Mouse (Mus musculus): ENCODE data around the gene Tmed2. TPM values are rescaled to one million over a fixed set of nuclear protein-coding genes. Genes with fewer than 3 reads are reported as not detected.

Tmed2 gene
- polyA plus RNA-seq, 1 experiment = 120 TPM

DNA sequence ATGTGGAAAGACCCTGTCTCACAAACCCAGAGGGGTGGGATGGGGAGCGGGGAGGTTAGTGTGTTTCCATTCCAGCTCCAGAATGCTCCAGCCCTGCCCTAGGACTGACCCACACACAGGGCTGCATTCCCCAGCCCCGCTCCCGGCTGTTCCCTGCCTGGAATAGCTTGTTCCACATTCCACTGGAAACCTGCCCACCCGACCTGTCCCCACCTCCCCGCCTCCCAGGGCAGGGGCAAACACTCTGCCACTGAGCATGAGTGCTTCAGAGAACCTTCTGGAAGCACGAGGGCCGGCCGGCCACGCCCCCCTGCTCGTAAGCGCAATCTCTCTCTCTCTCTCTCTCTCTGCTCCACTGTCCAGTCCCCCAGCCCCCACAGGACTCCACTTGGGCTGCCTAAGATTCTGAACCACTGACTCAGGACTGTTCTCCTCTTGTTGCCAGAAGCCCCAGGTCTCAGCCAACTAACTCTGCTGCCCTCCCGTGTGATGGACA, 30.7 kb upstream of the Tmed2 start:
- no peak for TF ChIP-seq POLR2A (IDR thresholded peaks at IDR 0.05; ENCODE audit: borderline replicate concordance, insufficient read depth, low read length)
- TF ChIP-seq CTCF (IDR thresholded peaks at IDR 0.05; ENCODE audit: borderline replicate concordance, insufficient read depth, low read depth, low read length) = no peak
- 69% methylated on average over 12 of the region's 12 CpGs for WGBS
- no peak overlapping the region for H3K4me3 ChIP-seq (replicated peaks; ENCODE audit: insufficient read depth, low read depth, low read length)
- H3K27ac ChIP-seq (ENCODE audit: insufficient read depth, low read length) = no peak overlapping the region
- no peaks in the 10 kb centered on the region for H3K27me3 ChIP-seq (ENCODE audit: control insufficient read depth, insufficient read depth, low read length)
- H3K4me1 ChIP-seq (ENCODE audit: control insufficient read depth, insufficient read depth, low read length) = no peaks in the 10 kb centered on the region
- no peak for DNase-seq

DNA sequence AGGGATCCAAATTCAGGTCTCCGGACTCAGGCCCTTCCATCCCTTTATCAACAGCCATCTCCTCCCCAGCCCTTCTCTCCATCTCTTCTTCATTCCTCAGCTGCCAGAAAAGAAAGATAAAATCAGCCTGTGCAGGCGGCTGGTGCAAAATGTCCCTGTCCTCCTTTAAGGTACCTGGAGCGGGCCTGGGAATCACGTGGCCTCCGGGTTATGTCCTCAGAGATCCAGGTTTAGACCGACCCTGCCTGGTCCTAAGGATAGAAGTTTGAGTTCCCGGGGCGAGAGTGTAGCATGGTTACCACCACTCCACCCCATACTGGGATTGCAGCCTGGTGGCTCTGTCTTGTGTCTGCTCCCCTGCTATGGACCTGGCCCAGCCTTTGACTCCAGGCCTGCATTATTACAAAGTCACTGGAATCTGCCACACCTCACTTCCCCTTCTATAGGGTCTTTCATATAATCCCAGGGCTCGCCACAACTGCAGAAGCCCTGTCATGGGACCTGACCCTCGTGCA, 29.9 kb upstream of the Tmed2 start:
- no peaks in the 10 kb centered on the region for H3K4me1 ChIP-seq (ENCODE audit: control insufficient read depth, insufficient read depth, low read length)
- H3K27ac ChIP-seq (ENCODE audit: insufficient read depth, low read length) = no peak overlapping the region
- no peak for DNase-seq
- 87% methylated on average over 10 of the region's 10 CpGs for WGBS
- no peak for TF ChIP-seq CTCF (IDR thresholded peaks at IDR 0.05; ENCODE audit: borderline replicate concordance, insufficient read depth, low read depth, low read length)
- TF ChIP-seq POLR2A (IDR thresholded peaks at IDR 0.05; ENCODE audit: borderline replicate concordance, insufficient read depth, low read length) = no peak
- H3K4me3 ChIP-seq (replicated peaks; ENCODE audit: insufficient read depth, low read depth, low read length) = no peak overlapping the region
- H3K27me3 ChIP-seq (ENCODE audit: control insufficient read depth, insufficient read depth, low read length) = no peaks in the 10 kb centered on the region

DNA sequence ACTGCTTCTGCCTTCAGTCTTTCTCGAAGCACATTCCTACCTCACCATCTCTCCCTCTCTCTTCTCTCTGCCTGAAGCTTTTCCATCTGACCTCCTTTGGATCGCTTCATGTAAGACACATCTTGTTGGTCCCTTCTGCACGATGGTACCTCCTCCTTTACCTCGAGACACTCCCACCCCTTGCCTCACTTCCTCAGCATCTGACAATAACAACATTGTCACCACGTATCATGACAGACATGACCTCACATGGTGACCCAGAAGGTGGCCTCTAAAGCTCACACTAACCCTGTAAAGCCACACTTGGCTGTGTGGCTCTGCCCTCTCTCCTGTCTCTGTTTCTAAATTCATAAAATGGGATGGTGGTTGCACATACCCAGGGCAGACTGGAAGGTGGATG, 24.7 kb upstream of the Tmed2 start:
- peaks cover 3% of the 10 kb centered on the region; the same call in 1 of the 2 replicates for H3K4me1 ChIP-seq (ENCODE audit: control insufficient read depth, insufficient read depth, low read length)
- no peak for DNase-seq
- no peak overlapping the region for H3K27ac ChIP-seq (ENCODE audit: insufficient read depth, low read length)
- no peak overlapping the region for H3K4me3 ChIP-seq (replicated peaks; ENCODE audit: insufficient read depth, low read depth, low read length)
- no peaks in the 10 kb centered on the region for H3K27me3 ChIP-seq (ENCODE audit: control insufficient read depth, insufficient read depth, low read length)
- no peak for TF ChIP-seq CTCF (IDR thresholded peaks at IDR 0.05; ENCODE audit: borderline replicate concordance, insufficient read depth, low read depth, low read length)
- no peak for TF ChIP-seq POLR2A (IDR thresholded peaks at IDR 0.05; ENCODE audit: borderline replicate concordance, insufficient read depth, low read length)
- 84% methylated on average over 5 of the region's 5 CpGs for WGBS

DNA sequence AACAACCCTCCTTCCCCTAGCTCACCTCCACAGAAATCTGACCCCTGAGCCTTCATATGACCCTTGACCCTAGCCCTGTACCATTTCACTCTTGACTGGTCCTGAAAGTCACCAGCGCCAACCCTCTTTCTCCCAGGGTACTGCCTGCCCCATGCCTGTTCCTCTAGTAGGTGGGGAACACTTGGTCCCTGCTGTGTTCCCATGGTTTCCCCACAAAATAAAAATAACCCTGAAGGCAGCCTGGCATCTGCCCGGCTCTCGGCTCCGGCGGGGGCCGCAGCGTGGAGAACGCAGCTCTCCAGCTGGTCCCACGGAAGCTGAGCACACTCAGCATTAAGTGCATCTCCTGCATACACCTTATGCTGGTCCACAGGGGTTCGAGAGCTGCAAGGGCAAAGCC, 21.8 kb upstream of the Tmed2 start:
- WGBS = 16% methylated on average over 10 of the region's 10 CpGs
- Histone ChIP-seq H3K4me1 (ENCODE audit: control insufficient read depth, insufficient read depth, low read length) (peaks cover 3% of the 10 kb centered on the region; the same call in 1 of the 2 replicates), H3K27me3 (ENCODE audit: control insufficient read depth, insufficient read depth, low read length) (no peaks in the 10 kb centered on the region), H3K27ac (ENCODE audit: insufficient read depth, low read length) (no peak overlapping the region), H3K4me3 (replicated peaks; ENCODE audit: insufficient read depth, low read depth, low read length) (no peak overlapping the region)
- DNase-seq = no peak
- no peak for TF ChIP-seq CTCF (IDR thresholded peaks at IDR 0.05; ENCODE audit: borderline replicate concordance, insufficient read depth, low read depth, low read length)
- TF ChIP-seq POLR2A (IDR thresholded peaks at IDR 0.05; ENCODE audit: borderline replicate concordance, insufficient read depth, low read length) = no peak

DNA sequence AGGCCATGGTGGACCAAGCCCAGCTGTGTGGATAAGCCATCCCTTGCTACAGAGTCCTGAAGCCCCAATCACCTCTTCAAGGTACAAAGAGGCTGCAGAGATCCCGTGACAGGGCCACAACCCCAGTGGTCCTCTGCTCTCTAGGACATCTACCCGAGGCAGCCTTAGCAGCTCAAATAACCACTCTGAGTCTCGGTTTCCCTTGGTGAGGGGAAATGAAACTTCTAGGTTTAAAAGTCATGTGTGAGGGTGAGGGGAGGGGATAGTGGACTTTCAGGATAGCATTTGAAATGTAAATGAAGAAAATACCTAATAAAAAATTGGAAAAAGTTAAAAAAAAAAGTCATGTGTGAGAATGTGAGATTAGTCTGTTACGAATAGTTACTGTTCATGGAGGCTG, 18.9 kb upstream of the Tmed2 start:
- WGBS = 93% methylated on average over 4 of the region's 4 CpGs
- Histone ChIP-seq H3K4me3 (replicated peaks; ENCODE audit: insufficient read depth, low read depth, low read length) (no peak overlapping the region), H3K4me1 (ENCODE audit: control insufficient read depth, insufficient read depth, low read length) (peaks cover 3% of the 10 kb centered on the region; the same call in 1 of the 2 replicates), H3K27ac (ENCODE audit: insufficient read depth, low read length) (no peak overlapping the region), H3K27me3 (ENCODE audit: control insufficient read depth, insufficient read depth, low read length) (no peaks in the 10 kb centered on the region)
- TF ChIP-seq POLR2A (IDR thresholded peaks at IDR 0.05; ENCODE audit: borderline replicate concordance, insufficient read depth, low read length) (no peak), CTCF (IDR thresholded peaks at IDR 0.05; ENCODE audit: borderline replicate concordance, insufficient read depth, low read depth, low read length) (no peak)
- no peak for DNase-seq

DNA sequence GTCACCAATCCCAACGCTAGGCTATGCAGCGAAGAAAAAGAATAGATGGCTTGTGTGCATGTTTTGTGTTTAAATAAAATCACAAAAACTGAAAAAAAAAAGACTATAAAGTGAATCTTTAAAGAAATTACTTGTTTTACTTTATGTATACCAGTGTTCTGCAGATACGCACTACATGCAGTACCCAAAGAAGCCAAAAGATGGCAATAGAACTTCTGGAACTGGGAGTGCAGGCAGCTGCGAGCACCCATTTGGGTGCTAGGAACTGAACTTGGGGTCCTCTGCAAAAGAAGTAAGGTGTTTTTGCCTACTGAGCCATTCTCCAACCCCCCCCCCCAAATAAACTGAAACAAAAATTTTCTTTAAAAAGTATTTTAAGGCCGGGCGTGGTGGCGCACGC, 17.5 kb upstream of the Tmed2 start:
- Histone ChIP-seq H3K27me3 (ENCODE audit: control insufficient read depth, insufficient read depth, low read length) (no peaks in the 10 kb centered on the region), H3K4me1 (ENCODE audit: control insufficient read depth, insufficient read depth, low read length) (peaks cover 3% of the 10 kb centered on the region; the same call in 1 of the 2 replicates), H3K4me3 (replicated peaks; ENCODE audit: insufficient read depth, low read depth, low read length) (no peak overlapping the region), H3K27ac (ENCODE audit: insufficient read depth, low read length) (no peak overlapping the region)
- WGBS = 96% methylated on average over 8 of the region's 8 CpGs
- no peak for DNase-seq
- TF ChIP-seq CTCF (IDR thresholded peaks at IDR 0.05; ENCODE audit: borderline replicate concordance, insufficient read depth, low read depth, low read length) (no peak), POLR2A (IDR thresholded peaks at IDR 0.05; ENCODE audit: borderline replicate concordance, insufficient read depth, low read length) (no peak)

DNA sequence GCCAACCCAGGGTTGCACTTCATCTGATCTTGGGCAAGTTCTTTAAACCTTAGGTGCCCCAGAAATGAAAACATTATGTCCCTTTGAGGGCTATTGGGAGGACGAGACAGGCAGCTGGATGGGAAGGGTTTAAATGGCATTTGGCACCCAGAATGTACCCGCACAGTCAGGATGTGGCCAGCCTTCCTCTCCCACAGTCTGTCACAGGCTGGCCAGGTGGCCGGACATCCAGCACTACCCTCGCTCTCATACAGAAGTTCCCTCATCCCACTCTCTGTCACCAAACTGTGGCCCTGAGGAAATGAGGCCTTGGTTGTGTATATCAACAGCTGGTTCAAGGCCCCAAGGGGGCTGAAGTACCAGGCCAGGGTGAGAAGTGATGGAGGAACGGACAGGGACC, 15.6 kb upstream of the Tmed2 start:
- Histone ChIP-seq H3K4me3 (replicated peaks; ENCODE audit: insufficient read depth, low read depth, low read length) (no peak overlapping the region), H3K27ac (ENCODE audit: insufficient read depth, low read length) (no peak overlapping the region), H3K27me3 (ENCODE audit: control insufficient read depth, insufficient read depth, low read length) (no peaks in the 10 kb centered on the region), H3K4me1 (ENCODE audit: control insufficient read depth, insufficient read depth, low read length) (no peaks in the 10 kb centered on the region)
- TF ChIP-seq CTCF (IDR thresholded peaks at IDR 0.05; ENCODE audit: borderline replicate concordance, insufficient read depth, low read depth, low read length) = no peak
- TF ChIP-seq POLR2A (IDR thresholded peaks at IDR 0.05; ENCODE audit: borderline replicate concordance, insufficient read depth, low read length) = no peak
- 82% methylated on average over 5 of the region's 5 CpGs for WGBS
- DNase-seq = no peak

DNA sequence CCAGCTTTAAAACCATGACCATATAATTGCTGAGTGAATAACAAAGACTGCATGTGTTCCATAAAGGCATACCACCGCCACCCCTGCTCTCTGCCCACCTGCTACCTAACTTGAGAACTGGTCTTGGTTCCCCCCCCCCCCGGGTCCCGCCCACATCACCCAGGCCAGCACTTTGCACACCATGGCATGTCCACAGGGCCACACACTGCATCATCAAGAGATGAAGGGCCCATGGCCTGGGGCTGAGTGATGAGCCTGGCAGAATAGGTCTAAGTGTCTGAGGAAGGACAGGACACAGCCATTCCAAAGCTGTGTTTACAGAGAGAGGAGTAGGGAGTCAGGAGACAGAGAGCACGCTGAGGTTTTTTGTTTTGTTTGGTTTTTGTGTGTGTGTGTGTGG, 12.1 kb upstream of the Tmed2 start:
- 72% methylated on average over 4 of the region's 4 CpGs for WGBS
- Histone ChIP-seq H3K27ac (ENCODE audit: insufficient read depth, low read length) (no peak overlapping the region), H3K4me3 (replicated peaks; ENCODE audit: insufficient read depth, low read depth, low read length) (no peak overlapping the region), H3K27me3 (ENCODE audit: control insufficient read depth, insufficient read depth, low read length) (no peaks in the 10 kb centered on the region), H3K4me1 (ENCODE audit: control insufficient read depth, insufficient read depth, low read length) (no peaks in the 10 kb centered on the region)
- DNase-seq = no peak
- TF ChIP-seq CTCF (IDR thresholded peaks at IDR 0.05; ENCODE audit: borderline replicate concordance, insufficient read depth, low read depth, low read length) (no peak), POLR2A (IDR thresholded peaks at IDR 0.05; ENCODE audit: borderline replicate concordance, insufficient read depth, low read length) (no peak)

Data from cerebellum, adult 2 months (tissue).